Mouse (Mus musculus) hindbrain, embryonic 14.5 days (tissue): ENCODE data around the gene Fbxo48. TPM values are rescaled to one million over a fixed set of nuclear protein-coding genes. Genes with fewer than 3 reads are reported as not detected.

Experiments
- ATAC-seq: fragments of 200-750 bp; cut with Nextera tagmentation; 2 replicates; pipeline ENCODE4 v1.8.0; 2017; ENCODE audit warnings: moderate number of reproducible peaks, mild to moderate bottlenecking, moderate TSS enrichment, moderate library complexity; ENCODE audit not compliant: low FRiP score
- DNase-seq: peaks from one replicate; pipeline ENCODE4 v3.0.0-alpha.2; 2015; ENCODE audit warnings: low spot score
- H3K27ac ChIP-seq: fragments of 300-500 bp; sonication (generic); 2 replicates; pipeline ENCODE4 v1.5.1; 2014; ENCODE audit warnings: mild to moderate bottlenecking, moderate library complexity
- H3K27me3 ChIP-seq: fragments of 300-500 bp; sonication (generic); 2 replicates; pipeline ENCODE4 v1.6.1; 2014; ENCODE audit warnings: mild to moderate bottlenecking, low read length, mixed read lengths; ENCODE audit not compliant: control insufficient read depth, insufficient read depth
- H3K36me3 ChIP-seq: fragments of 300-500 bp; sonication (generic); replicated peaks from 2 replicates; pipeline ENCODE4 v1.6.1; 2014; ENCODE audit not compliant: control insufficient read depth, insufficient read depth
- H3K4me1 ChIP-seq: fragments of 300-500 bp; sonication (generic); replicated peaks from 2 replicates; pipeline ENCODE4 v1.6.1; 2014; ENCODE audit warnings: antibody characterized with exemption, low read length, mixed read lengths; ENCODE audit not compliant: control insufficient read depth, insufficient read depth
- H3K4me2 ChIP-seq: fragments of 300-500 bp; sonication (generic); replicated peaks from 2 replicates; pipeline ENCODE4 v1.6.1; 2014; ENCODE audit warnings: mild to moderate bottlenecking, moderate library complexity
- H3K4me3 ChIP-seq: fragments of 300-500 bp; sonication (generic); replicated peaks from 2 replicates; pipeline ENCODE4 v1.5.1; 2014; ENCODE audit warnings: mild to moderate bottlenecking, low read length
- H3K9ac ChIP-seq: fragments of 300-500 bp; sonication (generic); 2 replicates; pipeline ENCODE4 v1.6.1; 2014
- H3K9me3 ChIP-seq: fragments of 300-500 bp; sonication (generic); 2 replicates; pipeline ENCODE4 v1.6.1; 2016; ENCODE audit warnings: low read length; ENCODE audit not compliant: control insufficient read depth
- WGBS: fragments of 180-500 bp; shearing (Covaris S2); extraction: QIAGEN DNeasy Blood & Tissue Kit; methylation state at CpG from one replicate; pipeline ENCODE4 v1.1.7; 2014; 5-methylcytosine and 5-hydroxymethylcytosine counted together
- polyA plus RNA-seq: library from polyadenylated mRNA; unstranded; fragments of >200 nt; fragmentation: Nextera tagmentation; extraction: Ambion mirVana; gene quantifications from 2 replicates; pipeline ENCODE4 v1.2.1, GENCODE M21; 2014

Fbxo48 gene
- polyA plus RNA-seq = 0.17 and 0.89 TPM in 2 replicates

DNA sequence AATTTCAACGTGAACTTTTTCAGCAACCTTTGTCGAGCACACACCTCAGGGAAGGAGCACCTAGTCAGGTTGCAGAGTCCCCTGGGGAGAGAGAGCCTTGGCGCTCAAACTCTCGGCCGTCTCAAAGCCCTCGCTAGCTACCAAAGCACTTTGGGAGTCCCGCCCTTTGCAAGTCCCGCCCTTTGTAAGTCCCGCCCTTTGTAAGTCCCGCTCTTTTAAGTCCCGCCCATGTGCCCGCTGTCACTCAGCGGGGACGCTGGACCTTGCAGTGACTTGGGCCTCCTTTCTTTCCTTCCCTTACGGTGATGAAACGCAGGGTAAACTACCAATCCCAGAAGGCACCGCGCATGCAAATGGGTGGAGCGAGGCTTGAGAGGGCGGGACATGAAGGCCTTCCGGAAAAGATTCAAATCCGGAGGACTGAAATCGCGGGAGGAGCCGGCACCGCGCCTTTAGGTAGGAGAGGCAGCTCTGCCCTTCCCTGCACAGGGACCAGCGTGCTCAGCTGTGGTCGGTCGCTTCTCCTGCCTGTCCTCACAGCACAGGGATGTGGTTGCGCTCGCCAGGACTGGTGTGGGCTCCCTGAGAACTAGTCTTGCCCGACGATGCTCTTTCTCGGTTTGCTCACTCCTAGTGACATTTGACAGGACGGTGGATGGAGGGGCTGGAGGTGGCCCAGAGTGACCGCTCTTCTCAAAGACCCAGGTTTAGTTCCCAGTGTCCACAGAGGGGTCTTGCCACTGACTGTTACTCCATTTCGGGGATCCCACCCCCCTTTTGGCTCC, at the start of gene Fbxo48:
Gene Fbxo48, plus strand, starts transcription at position 400 of the 785 bp plus-strand sequence.
- H3K9me3 ChIP-seq = no peaks in the 10 kb centered on the region
- H3K36me3 ChIP-seq = no peaks in the 10 kb centered on the region
- H3K9ac ChIP-seq = peak within 1 kb of the TSS; percentile 63
- DNase-seq = peak; percentile 97
- peak within 1 kb of the TSS; percentile 67 for H3K4me3 ChIP-seq
- H3K27ac ChIP-seq = no peak within 1 kb of the TSS
- peak; percentile 100 for ATAC-seq
- WGBS = 1% methylated on average over 38 of the region's 38 CpGs
- H3K4me1 ChIP-seq = no peaks in the 10 kb centered on the region
- H3K4me2 ChIP-seq = peak within 1 kb of the TSS; percentile 87
- no peaks in the 10 kb centered on the region for H3K27me3 ChIP-seq

DNA sequence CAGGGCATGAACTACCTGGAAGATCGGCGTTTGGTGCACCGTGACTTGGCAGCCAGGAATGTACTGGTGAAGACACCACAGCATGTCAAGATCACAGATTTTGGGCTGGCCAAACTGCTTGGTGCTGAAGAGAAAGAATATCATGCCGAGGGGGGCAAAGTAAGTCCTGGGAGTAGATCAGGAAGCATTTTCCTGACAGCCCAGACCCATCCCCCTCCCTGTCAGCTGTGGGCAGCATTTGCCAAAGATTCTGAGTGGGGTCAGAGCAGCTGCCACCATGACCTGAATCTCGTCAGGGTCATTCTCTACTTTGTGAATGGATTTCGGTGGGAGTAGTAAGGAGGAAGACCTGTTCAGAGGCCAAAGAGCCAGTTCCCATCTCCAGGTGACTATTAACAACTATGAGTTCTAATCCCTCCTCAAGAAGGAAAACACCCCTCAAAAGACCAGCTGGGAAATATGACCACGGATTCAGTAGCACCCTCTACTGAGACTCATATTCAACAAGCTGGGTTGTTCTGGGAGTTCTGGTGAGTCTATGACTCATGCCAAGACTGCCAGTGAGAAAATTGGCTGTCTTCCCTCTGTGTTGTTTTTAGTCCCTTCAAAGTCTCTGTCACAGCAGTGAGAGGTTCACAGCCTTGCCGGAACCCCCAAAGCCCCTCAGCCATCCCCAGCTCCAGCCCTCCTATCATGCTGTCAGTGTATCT, 46.7 kb upstream of the Fbxo48 start:
- no peaks in the 10 kb centered on the region for H3K27me3 ChIP-seq
- H3K9me3 ChIP-seq = no peaks in the 10 kb centered on the region
- H3K9ac ChIP-seq = no peak overlapping the region
- DNase-seq = no peak
- 81% methylated on average over 8 of the region's 8 CpGs for WGBS
- H3K4me3 ChIP-seq = no peak overlapping the region
- no peak overlapping the region for H3K27ac ChIP-seq
- no peak overlapping the region for H3K4me2 ChIP-seq
- H3K4me1 ChIP-seq = no peaks in the 10 kb centered on the region
- ATAC-seq = no peak
- no peaks in the 10 kb centered on the region for H3K36me3 ChIP-seq

DNA sequence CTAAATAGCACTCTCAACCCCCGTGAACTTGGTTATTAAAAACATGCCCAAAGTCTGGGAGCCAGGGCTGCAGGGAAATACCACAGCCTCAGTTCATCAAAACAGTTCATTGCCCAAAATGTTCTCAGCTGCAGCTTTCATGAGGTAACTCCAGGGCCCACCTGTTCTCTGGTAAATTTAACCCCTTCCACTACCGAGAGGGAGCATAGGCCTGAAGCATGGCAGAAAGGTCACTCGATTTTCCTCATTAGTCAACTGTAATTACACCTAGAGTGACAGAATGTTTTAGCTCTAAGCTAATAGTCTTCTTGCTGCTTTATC, 46.2 kb upstream of the Fbxo48 start:
- Histone ChIP-seq H3K4me2 (no peak overlapping the region), H3K27me3 (no peaks in the 10 kb centered on the region), H3K27ac (no peak overlapping the region), H3K4me1 (no peaks in the 10 kb centered on the region), H3K36me3 (no peaks in the 10 kb centered on the region), H3K9ac (no peak overlapping the region), H3K9me3 (no peaks in the 10 kb centered on the region), H3K4me3 (no peak overlapping the region)
- ATAC-seq = no peak
- 78% methylated on average over 3 of the region's 3 CpGs for WGBS
- no peak for DNase-seq

DNA sequence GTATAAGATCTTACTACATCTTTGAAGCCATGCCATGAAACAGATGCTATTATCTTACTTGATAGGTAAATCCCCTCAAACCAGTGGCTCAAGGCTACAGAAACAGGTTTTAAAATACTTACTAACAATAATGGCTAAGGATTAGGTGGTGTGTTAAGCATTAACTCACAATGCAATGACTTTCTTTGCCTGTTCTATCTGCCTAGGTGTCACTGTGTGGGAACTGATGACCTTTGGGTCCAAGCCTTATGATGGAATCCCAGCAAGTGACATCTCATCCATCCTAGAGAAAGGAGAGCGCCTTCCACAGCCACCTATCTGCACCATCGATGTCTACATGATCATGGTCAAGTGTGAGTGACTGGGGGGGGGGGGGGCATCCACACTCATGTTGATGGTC, 44.6 kb upstream of the Fbxo48 start:
- H3K9ac ChIP-seq = no peak overlapping the region

DNA sequence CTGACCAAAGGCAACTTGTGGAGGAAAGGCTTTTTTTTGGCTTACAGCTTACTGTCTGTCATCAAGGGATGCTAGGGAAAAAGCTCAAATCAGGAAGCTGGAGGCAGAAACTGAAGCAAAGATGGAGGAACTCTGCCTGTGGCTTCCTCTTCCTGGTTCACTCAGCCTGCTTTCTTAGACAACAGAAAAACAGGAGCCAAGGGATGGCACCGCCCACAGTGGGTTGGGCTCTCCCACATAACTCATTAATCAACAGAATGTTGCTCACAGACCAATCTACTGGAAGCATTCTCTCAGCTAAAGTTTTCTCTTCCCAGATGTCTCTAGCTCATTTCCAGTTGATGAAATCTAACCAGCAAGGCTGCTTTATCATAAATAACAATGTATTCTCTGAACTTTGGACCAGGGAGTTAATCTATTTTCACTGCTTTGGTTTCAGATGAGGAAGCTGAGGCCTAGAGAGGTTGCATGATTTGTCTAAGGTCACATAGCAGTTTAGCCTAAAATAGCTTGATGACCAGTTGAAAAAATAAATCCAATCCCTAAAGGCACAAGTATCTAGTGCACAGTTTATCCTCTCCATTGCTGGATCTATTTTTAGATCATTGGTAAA, 43.6 kb upstream of the Fbxo48 start:
- H3K4me1 ChIP-seq = no peaks in the 10 kb centered on the region
- H3K4me2 ChIP-seq = no peak overlapping the region
- ATAC-seq = no peak
- no peaks in the 10 kb centered on the region for H3K36me3 ChIP-seq
- H3K9me3 ChIP-seq = no peaks in the 10 kb centered on the region
- no peak for DNase-seq
- H3K4me3 ChIP-seq = no peak overlapping the region
- H3K27ac ChIP-seq = no peak overlapping the region
- WGBS = 93% methylated on average over 1 of the region's 1 CpGs
- no peaks in the 10 kb centered on the region for H3K27me3 ChIP-seq
- H3K9ac ChIP-seq = no peak overlapping the region

More for the DNA sequence above, 44.6 kb upstream of the Fbxo48 start:
- WGBS = 95% methylated on average over 2 of the region's 2 CpGs
- no peak for ATAC-seq
- Histone ChIP-seq H3K36me3 (no peaks in the 10 kb centered on the region), H3K4me1 (no peaks in the 10 kb centered on the region), H3K4me3 (no peak overlapping the region), H3K27me3 (no peaks in the 10 kb centered on the region), H3K4me2 (no peak overlapping the region), H3K27ac (no peak overlapping the region), H3K9me3 (no peaks in the 10 kb centered on the region)
- no peak for DNase-seq

DNA sequence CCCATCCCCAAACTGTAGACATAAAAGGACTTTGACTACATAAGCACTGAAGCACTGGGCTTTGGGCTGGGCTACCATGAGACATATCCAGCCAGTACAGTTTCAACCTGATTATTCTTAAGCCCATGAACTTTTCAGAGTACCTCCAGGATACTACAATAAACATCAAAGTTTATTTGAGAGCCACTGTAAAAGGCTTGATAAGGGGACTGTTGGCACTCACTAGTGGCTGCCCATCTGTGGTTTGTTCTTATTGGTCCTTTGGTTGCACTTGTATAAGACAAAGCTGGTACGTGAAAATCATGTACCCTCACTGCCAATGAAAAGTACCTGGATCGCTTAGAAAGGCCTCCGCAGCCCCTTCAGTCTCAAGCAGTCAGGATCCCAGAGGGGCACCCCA, 36.4 kb upstream of the Fbxo48 start:
- Histone ChIP-seq H3K4me1 (no peaks in the 10 kb centered on the region), H3K9ac (no peak overlapping the region), H3K9me3 (no peaks in the 10 kb centered on the region), H3K4me3 (no peak overlapping the region), H3K27me3 (no peaks in the 10 kb centered on the region), H3K36me3 (no peaks in the 10 kb centered on the region), H3K27ac (no peak overlapping the region), H3K4me2 (no peak overlapping the region)
- no peak for ATAC-seq
- DNase-seq = no peak
- WGBS = 74% methylated on average over 3 of the region's 3 CpGs

DNA sequence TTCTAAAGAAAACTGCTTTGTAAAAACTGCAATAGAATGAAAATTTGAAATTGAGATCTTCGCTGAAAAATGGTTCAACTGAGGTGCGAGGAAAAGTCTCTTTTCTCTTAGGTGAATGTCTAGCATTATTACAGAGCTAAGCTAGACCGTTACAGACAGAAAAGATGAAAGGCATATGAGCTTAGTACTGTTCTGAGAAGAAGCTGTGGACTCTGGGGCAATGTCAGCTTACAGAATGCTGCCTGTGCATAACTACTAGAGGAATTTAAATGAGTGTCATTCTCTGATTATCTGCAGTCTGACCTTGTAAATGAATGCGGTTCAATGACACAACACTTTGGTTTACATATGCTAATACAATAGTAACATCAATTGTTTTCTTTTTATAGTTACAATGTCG, 35.3 kb upstream of the Fbxo48 start:
- 66% methylated on average over 5 of the region's 5 CpGs for WGBS

DNA sequence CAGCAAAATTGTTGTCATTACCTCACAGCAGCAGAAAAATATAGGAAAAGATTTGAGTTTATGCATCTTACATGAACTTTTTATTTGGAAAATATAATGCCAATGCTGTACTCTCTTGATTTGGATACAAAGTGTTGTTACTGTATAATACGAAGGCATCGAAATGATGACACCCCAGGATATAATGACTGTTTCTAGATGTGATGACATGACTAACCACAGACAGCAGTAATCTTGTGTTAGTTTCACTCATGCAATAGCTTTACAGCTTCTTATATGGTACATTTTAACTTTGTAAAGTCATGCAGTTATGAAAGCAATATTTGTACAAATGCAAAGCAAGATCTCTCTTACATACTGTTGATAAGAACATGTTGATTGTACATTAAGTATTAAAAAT, 33.7 kb upstream of the Fbxo48 start:
- ATAC-seq (no peak), DNase-seq (no peak)
- H3K36me3 ChIP-seq = no peaks in the 10 kb centered on the region
- no peaks in the 10 kb centered on the region for H3K9me3 ChIP-seq
- H3K27me3 ChIP-seq = no peaks in the 10 kb centered on the region
- H3K4me1 ChIP-seq = no peaks in the 10 kb centered on the region
- H3K4me2 ChIP-seq = no peak overlapping the region
- H3K9ac ChIP-seq = no peak overlapping the region
- no peak overlapping the region for H3K27ac ChIP-seq
- H3K4me3 ChIP-seq = no peak overlapping the region
- 96% methylated on average over 2 of the region's 2 CpGs for WGBS

More for the DNA sequence above, 35.3 kb upstream of the Fbxo48 start:
- Histone ChIP-seq H3K4me2 (no peak overlapping the region), H3K27me3 (no peaks in the 10 kb centered on the region), H3K9ac (no peak overlapping the region), H3K27ac (no peak overlapping the region), H3K36me3 (no peaks in the 10 kb centered on the region), H3K4me3 (no peak overlapping the region), H3K9me3 (no peaks in the 10 kb centered on the region), H3K4me1 (no peaks in the 10 kb centered on the region)
- DNase-seq (no peak), ATAC-seq (no peak)

DNA sequence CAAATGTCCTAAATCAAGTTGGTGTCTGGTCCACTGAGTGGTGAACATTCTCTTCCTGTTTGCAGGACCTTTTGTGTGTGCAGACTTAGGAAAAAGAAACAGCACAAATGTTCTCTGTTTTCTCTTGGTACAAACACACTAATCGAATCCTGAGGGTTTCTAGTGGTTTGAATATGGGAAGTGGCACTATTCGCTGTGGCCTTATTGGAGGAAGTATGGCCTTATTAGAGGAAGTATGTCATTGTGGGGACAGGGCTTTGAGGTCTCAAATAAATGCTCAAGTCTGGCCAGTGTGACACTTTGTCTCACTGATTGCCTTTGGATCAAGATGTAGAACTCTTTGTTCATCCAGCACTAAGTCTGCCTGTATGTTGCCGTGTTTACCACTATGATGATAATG, 19.0 kb upstream of the Fbxo48 start:
- ATAC-seq = no peak

More for the DNA sequence above, 19.0 kb upstream of the Fbxo48 start:
- no peak overlapping the region for H3K27ac ChIP-seq
- no peaks in the 10 kb centered on the region for H3K4me1 ChIP-seq
- no peak overlapping the region for H3K9ac ChIP-seq
- H3K4me2 ChIP-seq = no peak overlapping the region
- no peaks in the 10 kb centered on the region for H3K27me3 ChIP-seq
- WGBS = 96% methylated on average over 3 of the region's 3 CpGs
- H3K36me3 ChIP-seq = no peaks in the 10 kb centered on the region
- no peaks in the 10 kb centered on the region for H3K9me3 ChIP-seq
- H3K4me3 ChIP-seq = no peak overlapping the region
- no peak for DNase-seq
